Mouse (Mus musculus) kidney, embryonic 15.5 days (tissue): ENCODE results near the gene Gm42417. TPM values are rescaled to one million over a fixed set of nuclear protein-coding genes. Genes with fewer than 3 reads are reported as not detected.
"Not testable (repeated sequence)": the region's sequence is repeated elsewhere in the genome, so short reads cannot be mapped to it uniquely, and the experiment has no call there.

Experiments used
- ATAC-seq: fragments of 200-750 bp; cut with Nextera tagmentation; replicated peaks from 2 replicates; pipeline ENCODE4 v1.8.0; 2017; ENCODE audit warnings: moderate TSS enrichment; ENCODE audit not compliant: low FRiP score
- H3K27ac ChIP-seq: fragments of 300-500 bp; sonication (generic); 2 replicates; pipeline ENCODE4 v1.5.1; 2015; ENCODE audit warnings: mild to moderate bottlenecking, inconsistent platforms
- H3K27me3 ChIP-seq: fragments of 300-500 bp; sonication (generic); 2 replicates; pipeline ENCODE4 v1.6.1; 2015; ENCODE audit warnings: inconsistent platforms
- H3K36me3 ChIP-seq: fragments of 300-500 bp; sonication (generic); 2 replicates; pipeline ENCODE4 v1.6.1; 2015; ENCODE audit warnings: inconsistent platforms
- H3K4me1 ChIP-seq: fragments of 300-500 bp; sonication (generic); 2 replicates; pipeline ENCODE4 v1.6.1; 2015; ENCODE audit warnings: inconsistent platforms
- H3K4me2 ChIP-seq: fragments of 300-500 bp; sonication (generic); 2 replicates; pipeline ENCODE4 v1.6.1; 2015; ENCODE audit warnings: moderate library complexity, mild to moderate bottlenecking, inconsistent platforms
- H3K4me3 ChIP-seq: fragments of 300-500 bp; sonication (generic); replicated peaks from 2 replicates; pipeline ENCODE4 v1.5.1; 2015; ENCODE audit warnings: mild to moderate bottlenecking, inconsistent platforms
- H3K9ac ChIP-seq: fragments of 300-500 bp; sonication (generic); 2 replicates; pipeline ENCODE4 v1.6.1; 2015; ENCODE audit warnings: mild to moderate bottlenecking, inconsistent platforms
- H3K9me3 ChIP-seq: fragments of 300-500 bp; sonication (generic); replicated peaks from 2 replicates; pipeline ENCODE4 v1.6.1; 2016; ENCODE audit warnings: inconsistent platforms
- WGBS: fragments of 180-500 bp; shearing (Covaris S2); methylation state at CpG from one replicate; pipeline ENCODE4 v1.1.7; 2015; ENCODE audit warnings: mixed read lengths; 5-methylcytosine and 5-hydroxymethylcytosine counted together
- polyA plus RNA-seq: library from polyadenylated mRNA; unstranded; fragments of >200 nt; fragmentation: Nextera tagmentation; extraction: Ambion mirVana; gene quantifications from 2 replicates; pipeline ENCODE4 v1.2.1, GENCODE M21; 2015

The Gm42417 gene
- polyA plus RNA-seq, 1 experiment from 2014 or later = 0.32 TPM

GRCm38 (mm10) chr1:36540132-36540531 is 903 bp upstream of the Gm42417 start:
- 90% methylated on average over 11 of the region's 11 CpGs for WGBS
- Histone ChIP-seq H3K27me3 (no peaks in the 10 kb centered on the region), H3K9me3 (no peaks in the 10 kb centered on the region), H3K4me3 (no peak overlapping the region), H3K4me1 (no peaks in the 10 kb centered on the region), H3K4me2 (no peak overlapping the region), H3K9ac (no peak overlapping the region), H3K27ac (no peak overlapping the region), H3K36me3 (peaks cover 61% of the 10 kb centered on the region)
- no peak for ATAC-seq

- 85% methylated on average over 4 of the region's 4 CpGs for WGBS
- ATAC-seq = no peak
- 0 out of 2 replicates have a peak, but pooled peaks cover 3% of the 10 kb centered on the region for H3K4me1 ChIP-seq
- H3K9ac ChIP-seq = no peak overlapping the region
- H3K27ac ChIP-seq = no peak overlapping the region
- no peak overlapping the region for H3K4me3 ChIP-seq
- no peaks in the 10 kb centered on the region for H3K27me3 ChIP-seq
- no peaks in the 10 kb centered on the region for H3K9me3 ChIP-seq
- H3K36me3 ChIP-seq = peaks cover 55% of the 10 kb centered on the region
- no peak overlapping the region for H3K4me2 ChIP-seq
Observed at GRCm38 (mm10) chr1:36538727-36539126, 502 bp downstream of the Gm42417 start.

DNA sequence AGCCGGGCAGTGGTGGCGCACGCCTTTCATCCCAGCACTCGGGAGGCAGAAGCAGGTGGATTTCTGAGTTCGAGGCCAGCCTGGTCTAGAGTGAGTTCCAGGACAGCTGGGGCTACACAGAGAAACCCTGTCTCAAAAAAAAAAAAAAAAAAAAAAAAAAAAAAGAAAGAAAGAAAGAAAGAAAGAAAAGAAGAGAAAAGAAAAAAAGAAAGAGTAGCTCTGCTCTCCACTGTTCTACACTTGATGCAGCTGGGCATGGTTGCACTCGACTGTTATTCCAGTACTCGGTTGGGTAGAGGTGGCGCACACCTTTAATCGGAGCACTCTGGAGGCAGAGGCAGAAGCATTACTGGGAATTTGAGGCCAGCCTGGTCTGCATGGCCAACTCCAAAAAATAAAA is 2.4 kb downstream of the Gm42417 start, which contains the start of gene Ankrd23:
Gene Ankrd23, minus strand, starts transcription at position 101 of the 400 bp plus-strand sequence.
- not testable (repeated sequence) for H3K4me1 ChIP-seq, H3K27me3 ChIP-seq, H3K27ac ChIP-seq, ATAC-seq, H3K9ac ChIP-seq, H3K4me2 ChIP-seq, H3K9me3 ChIP-seq, H3K4me3 ChIP-seq
- peaks cover 47% of the 10 kb centered on the region for H3K36me3 ChIP-seq
- WGBS = 95% methylated on average over 9 of the region's 9 CpGs

GRCm38 (mm10) chr1:36536397-36536728 is 2.9 kb downstream of the Gm42417 start:
- H3K36me3 ChIP-seq = peaks cover 47% of the 10 kb centered on the region
- ATAC-seq = no peak
- H3K9me3 ChIP-seq = no peaks in the 10 kb centered on the region
- no peak overlapping the region for H3K4me3 ChIP-seq
- H3K27ac ChIP-seq = no peak overlapping the region
- no peak overlapping the region for H3K9ac ChIP-seq
- no peak overlapping the region for H3K4me2 ChIP-seq
- H3K4me1 ChIP-seq = 0 out of 2 replicates have a peak, but pooled peaks cover 3% of the 10 kb centered on the region
- H3K27me3 ChIP-seq = no peaks in the 10 kb centered on the region
- 66% methylated on average over 8 of the region's 8 CpGs for WGBS

- peaks cover 47% of the 10 kb centered on the region for H3K36me3 ChIP-seq
- no peak overlapping the region for H3K4me3 ChIP-seq
- no peaks in the 10 kb centered on the region for H3K9me3 ChIP-seq
- H3K27ac ChIP-seq = no peak overlapping the region
- no peak overlapping the region for H3K9ac ChIP-seq
- no peak overlapping the region for H3K4me2 ChIP-seq
- 86% methylated on average over 11 of the region's 11 CpGs for WGBS
- ATAC-seq = no peak
- H3K4me1 ChIP-seq = 0 out of 2 replicates have a peak, but pooled peaks cover 3% of the 10 kb centered on the region
- H3K27me3 ChIP-seq = no peaks in the 10 kb centered on the region
Observed at GRCm38 (mm10) chr1:36535477-36536396, 3.5 kb downstream of the Gm42417 start.

GRCm38 (mm10) chr1:36534595-36535058 is 4.6 kb downstream of the Gm42417 start:
- Histone ChIP-seq H3K27ac (no peak overlapping the region), H3K4me1 (0 out of 2 replicates have a peak, but pooled peaks cover 3% of the 10 kb centered on the region), H3K36me3 (peaks cover 42% of the 10 kb centered on the region), H3K9me3 (no peaks in the 10 kb centered on the region), H3K4me3 (no peak overlapping the region), H3K27me3 (no peaks in the 10 kb centered on the region), H3K4me2 (no peak overlapping the region), H3K9ac (no peak overlapping the region)
- WGBS = 61% methylated on average over 6 of the region's 6 CpGs
- no peak for ATAC-seq

- no peak overlapping the region for H3K9ac ChIP-seq
- H3K9me3 ChIP-seq = no peaks in the 10 kb centered on the region
- H3K4me3 ChIP-seq = no peak overlapping the region
- no peaks in the 10 kb centered on the region for H3K27me3 ChIP-seq
- no peak for ATAC-seq
- 76% methylated on average over 6 of the region's 6 CpGs for WGBS
- H3K36me3 ChIP-seq = peaks cover 31% of the 10 kb centered on the region
- no peak overlapping the region for H3K4me2 ChIP-seq
- H3K4me1 ChIP-seq = 0 out of 2 replicates have a peak, but pooled peaks cover 3% of the 10 kb centered on the region
- H3K27ac ChIP-seq = no peak overlapping the region
Observed at GRCm38 (mm10) chr1:36533546-36533945, 5.7 kb downstream of the Gm42417 start.

DNA sequence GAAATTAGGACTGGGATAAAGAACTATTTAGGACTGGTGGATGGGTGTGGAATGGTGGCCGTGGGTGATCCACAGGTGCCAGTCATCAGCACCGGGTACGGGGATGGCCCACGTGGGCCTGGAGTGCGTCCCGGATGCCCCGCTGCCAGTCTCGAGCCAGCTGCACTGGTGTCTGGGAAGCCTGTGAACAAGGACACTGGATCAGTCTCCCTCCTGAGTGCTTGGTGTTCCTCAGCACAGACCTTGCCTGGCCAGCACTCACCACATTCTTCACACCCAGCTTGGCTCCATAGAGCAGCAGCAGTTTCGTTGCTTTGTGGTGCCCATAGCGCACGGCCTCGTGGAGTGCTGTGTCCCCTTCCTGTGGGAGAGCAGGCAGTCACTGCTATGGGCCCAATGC is 7.8 kb downstream of the Gm42417 start:
- no peaks in the 10 kb centered on the region for H3K27me3 ChIP-seq
- no peak for ATAC-seq
- no peak overlapping the region for H3K27ac ChIP-seq
- WGBS = 92% methylated on average over 12 of the region's 12 CpGs
- peaks cover 26% of the 10 kb centered on the region for H3K36me3 ChIP-seq
- 0 out of 2 replicates have a peak, but pooled peaks cover 3% of the 10 kb centered on the region for H3K4me1 ChIP-seq
- no peaks in the 10 kb centered on the region for H3K9me3 ChIP-seq
- no peak overlapping the region for H3K9ac ChIP-seq
- no peak overlapping the region for H3K4me3 ChIP-seq
- no peak overlapping the region for H3K4me2 ChIP-seq

GRCm38 (mm10) chr1:36530962-36531361 is 8.3 kb downstream of the Gm42417 start:
- Histone ChIP-seq H3K4me1 (0 out of 2 replicates have a peak, but pooled peaks cover 3% of the 10 kb centered on the region), H3K9me3 (no peaks in the 10 kb centered on the region), H3K4me2 (no peak overlapping the region), H3K36me3 (peaks cover 28% of the 10 kb centered on the region), H3K27me3 (no peaks in the 10 kb centered on the region), H3K9ac (no peak overlapping the region), H3K27ac (no peak overlapping the region), H3K4me3 (no peak overlapping the region)
- WGBS = 92% methylated on average over 7 of the region's 7 CpGs
- no peak for ATAC-seq

- WGBS = 80% methylated on average over 8 of the region's 8 CpGs
- H3K4me1 ChIP-seq = 0 out of 2 replicates have a peak, but pooled peaks cover 3% of the 10 kb centered on the region
- no peaks in the 10 kb centered on the region for H3K27me3 ChIP-seq
- ATAC-seq = no peak
- peaks cover 33% of the 10 kb centered on the region for H3K36me3 ChIP-seq
- H3K4me2 ChIP-seq = no peak overlapping the region
- no peak overlapping the region for H3K9ac ChIP-seq
- H3K9me3 ChIP-seq = no peaks in the 10 kb centered on the region
- no peak overlapping the region for H3K4me3 ChIP-seq
- H3K27ac ChIP-seq = no peak overlapping the region
Observed at GRCm38 (mm10) chr1:36530485-36530884, 8.7 kb downstream of the Gm42417 start.

DNA sequence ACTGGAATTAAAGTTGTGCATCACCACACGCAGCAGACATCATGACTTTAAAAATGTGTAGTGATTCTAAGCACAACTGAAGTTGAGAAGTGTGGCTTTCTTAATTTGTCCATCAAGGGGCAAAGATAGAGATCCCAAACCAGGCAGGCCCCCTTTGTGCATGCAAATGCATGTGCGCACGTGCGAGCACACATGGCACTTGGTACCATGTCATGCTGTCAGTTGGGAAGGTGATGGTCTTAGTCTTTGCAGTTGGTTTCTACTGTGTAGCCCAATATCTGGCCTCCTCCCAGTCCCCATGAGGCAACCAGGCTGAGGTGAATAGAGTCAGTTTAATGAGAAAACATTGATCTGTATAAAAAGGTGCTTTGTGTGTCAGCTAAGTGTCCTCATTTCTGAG is 9.4 kb downstream of the Gm42417 start:
- 0 out of 2 replicates have a peak, but pooled peaks cover 3% of the 10 kb centered on the region for H3K4me1 ChIP-seq
- 94% methylated on average over 4 of the region's 4 CpGs for WGBS

GRCm38 (mm10) chr1:36529274-36529673 is 10.0 kb downstream of the Gm42417 start:
- Histone ChIP-seq H3K4me2 (no peak overlapping the region), H3K36me3 (peaks cover 45% of the 10 kb centered on the region), H3K27ac (no peak overlapping the region), H3K4me1 (0 out of 2 replicates have a peak, but pooled peaks cover 4% of the 10 kb centered on the region), H3K4me3 (no peak overlapping the region), H3K27me3 (no peaks in the 10 kb centered on the region), H3K9ac (no peak overlapping the region), H3K9me3 (no peaks in the 10 kb centered on the region)
- WGBS = 79% methylated on average over 4 of the region's 4 CpGs
- no peak for ATAC-seq

More for the DNA sequence above, 9.4 kb downstream of the Gm42417 start:
- ATAC-seq = no peak
- Histone ChIP-seq H3K4me2 (no peak overlapping the region), H3K9ac (no peak overlapping the region), H3K9me3 (no peaks in the 10 kb centered on the region), H3K27ac (no peak overlapping the region), H3K4me3 (no peak overlapping the region), H3K36me3 (peaks cover 39% of the 10 kb centered on the region), H3K27me3 (no peaks in the 10 kb centered on the region)
